Comparison of ENCODE assay signal across 8 mouse cellular contexts in genomic region chr2:118976282-118976929, GRCm38 (mm10). TPM values are rescaled to one million over a fixed set of nuclear protein-coding genes. Genes with fewer than 3 reads are reported as not detected.
A peak's percentile ranks its signal among the peaks of the same experiment; 100 is the strongest.
DNase-seq lines count a peak whose midpoint lies in the region; ATAC-seq and TF ChIP-seq lines count a peak whose summit lies in the region.

No protein-coding gene starts in this region.

- intact Hi-C loops in heart, postnatal 36 days (cut with DNase I): loop anchor here (5.0 kb wide), 1 partner anchor 214 kb away; the partner anchor contains the start of gene Ccdc9b

- DNase-seq in MEL (ENCODE audit: low read depth, low spot score): peak; percentile 92
- peak; percentile 93 to 94 for DNase-seq in cerebellum, adult 18-20 months
- peak; percentile 91 to 94 for DNase-seq in heart, postnatal 36 days
- peak; percentile 81 to 82 for DNase-seq in layer of hippocampus, adult 2 months (ENCODE audit: low spot score in 2 of 2)
- peak; percentile 91 for DNase-seq in lung, adult 2 months
- peak; percentile 88 for DNase-seq in testis, postnatal 10 days (ENCODE audit: low spot score)

- peaks cover 0 to 7% of the 10 kb centered on the region in 2 experiments; a peak in 2 of 4 replicates for H3K36me3 ChIP-seq in MEL (ENCODE audit: control insufficient read depth in 1 of 2, insufficient read depth in 2 of 2, low read length in 2 of 2)
- H3K36me3 ChIP-seq in forebrain, embryonic 16.5 days (ENCODE audit: control insufficient read depth, insufficient read depth): no peaks in the 10 kb centered on the region
- no peaks in the 10 kb centered on the region for H3K36me3 ChIP-seq in neural tube, embryonic 15.5 days

- peak overlapping the region; percentile 58 for H3K27ac ChIP-seq in MEL (ENCODE audit: control insufficient read depth, low read depth, low read length)
- H3K27ac ChIP-seq in forebrain, embryonic 16.5 days (ENCODE audit: low read length): peak overlapping the region; percentile 44; the same call in 1 of the 2 replicates
- H3K27ac ChIP-seq in layer of hippocampus, adult 2 months: peak overlapping the region; percentile 90
- H3K27ac ChIP-seq in neural tube, embryonic 15.5 days (replicated peaks): 0 out of 2 replicates have a peak overlapping the region, but pooled peaks have one; percentile 62

- peaks cover 2% of the 10 kb centered on the region; the same call in 1 of the 2 replicates for H3K79me2 ChIP-seq in MEL (ENCODE audit: control insufficient read depth, insufficient read depth, low read length, poor library complexity)

- peak; percentile 88 for ATAC-seq in forebrain, embryonic 16.5 days
- peak; percentile 86 for ATAC-seq in neural tube, embryonic 15.5 days (ENCODE audit: low FRiP score)

- peak overlapping the region; percentile 92 for H3K9ac ChIP-seq in MEL (ENCODE audit: control insufficient read depth, low read depth, low read length, poor library complexity, severe bottlenecking)
- peak overlapping the region; percentile 88 for H3K9ac ChIP-seq in forebrain, embryonic 16.5 days (replicated peaks; ENCODE audit: low read depth, low read length)
- H3K9ac ChIP-seq in neural tube, embryonic 15.5 days (replicated peaks): peak overlapping the region; percentile 68

- TF ChIP-seq RAD21 in MEL (IDR thresholded peaks at IDR 0.05; ENCODE audit: low read depth, low read length): peak; percentile 43

- under 1% methylated on average over 56 of the region's 57 CpGs for WGBS in forebrain, embryonic 16.5 days
- 2% methylated on average over 57 of the region's 57 CpGs for WGBS in lung, adult 2 months
- under 1% methylated on average over 53 of the region's 57 CpGs for WGBS in neural tube, embryonic 15.5 days

- peak; percentile 67 to 91; a peak in 3 of 4 replicates for TF ChIP-seq POLR2A in MEL (IDR thresholded peaks at IDR 0.05; ENCODE audit: control insufficient read depth in 1 of 2, insufficient read depth in 1 of 2, low read depth in 1 of 2, low read length in 2 of 2, poor library complexity in 1 of 2)
- 0 out of 2 replicates have a peak, but pooled peaks have one; percentile 26 for TF ChIP-seq POLR2A in lung, adult 2 months (IDR thresholded peaks at IDR 0.05; ENCODE audit: borderline replicate concordance, extremely low read depth, low read depth, low read length)

- H3K27me3 ChIP-seq in MEL (ENCODE audit: control insufficient read depth in 1 of 2, insufficient read depth in 2 of 2, low read length in 2 of 2): no peaks in the 10 kb centered on the region
- peaks cover 33% of the 10 kb centered on the region for H3K27me3 ChIP-seq in forebrain, embryonic 16.5 days (replicated peaks; ENCODE audit: control insufficient read depth, insufficient read depth, low read length)
- H3K27me3 ChIP-seq in neural tube, embryonic 15.5 days (replicated peaks): peaks cover 37% of the 10 kb centered on the region

- TF ChIP-seq EP300 in MEL (IDR thresholded peaks at IDR 0.05; ENCODE audit: low read depth in 1 of 2, low read length in 2 of 2): peak in 1 of 2 experiments; percentile 13; a peak in 1 of 4 replicates

- H3K9me3 ChIP-seq in MEL (replicated peaks; ENCODE audit: insufficient read depth, low read length): no peaks in the 10 kb centered on the region
- H3K9me3 ChIP-seq in forebrain, embryonic 16.5 days (ENCODE audit: control insufficient read depth, low read length): no peaks in the 10 kb centered on the region
- H3K9me3 ChIP-seq in neural tube, embryonic 15.5 days (replicated peaks): no peaks in the 10 kb centered on the region

- peaks cover 4 to 16% of the 10 kb centered on the region in 2 experiments for H3K4me1 ChIP-seq in MEL (ENCODE audit: control insufficient read depth in 1 of 2, insufficient read depth in 2 of 2, low read length in 2 of 2)
- H3K4me1 ChIP-seq in forebrain, embryonic 16.5 days (replicated peaks; ENCODE audit: control insufficient read depth, insufficient read depth, low read length): peaks cover 19% of the 10 kb centered on the region
- peaks cover 10% of the 10 kb centered on the region; the same call in 1 of the 2 replicates for H3K4me1 ChIP-seq in lung, adult 2 months (ENCODE audit: control insufficient read depth, insufficient read depth, low read length)
- peaks cover 21% of the 10 kb centered on the region for H3K4me1 ChIP-seq in neural tube, embryonic 15.5 days

- TF ChIP-seq CTCF in MEL (IDR thresholded peaks at IDR 0.05 in 2 of 3, conservative IDR thresholded peaks at IDR 0.05 in 1 of 3; ENCODE audit: control insufficient read depth in 1 of 3, insufficient read depth in 1 of 3, low read depth in 2 of 3, low read length in 3 of 3, poor library complexity in 1 of 3, severe bottlenecking in 1 of 3): peak; percentile 53 to 82 (median 74); a peak in 5 of 6 replicates
- TF ChIP-seq CTCF in layer of hippocampus, adult 2 months (conservative IDR thresholded peaks at IDR 0.05): peak; percentile 87
- peak; percentile 49 for TF ChIP-seq CTCF in lung, adult 2 months (IDR thresholded peaks at IDR 0.05; ENCODE audit: insufficient read depth, low read length)

- H3K4me3 ChIP-seq in MEL (ENCODE audit: control insufficient read depth in 1 of 2, insufficient read depth in 1 of 2, low read depth in 2 of 2, low read length in 2 of 2): peak overlapping the region; percentile 75 to 78
- peak overlapping the region; percentile 70 for H3K4me3 ChIP-seq in forebrain, embryonic 16.5 days (replicated peaks; ENCODE audit: low read length)
- peak overlapping the region; percentile 66 for H3K4me3 ChIP-seq in layer of hippocampus, adult 2 months
- H3K4me3 ChIP-seq in lung, adult 2 months (replicated peaks; ENCODE audit: extremely low read depth, low read depth, low read length): peak overlapping the region; percentile 70
- peak overlapping the region; percentile 60 for H3K4me3 ChIP-seq in neural tube, embryonic 15.5 days (replicated peaks)

- peak overlapping the region; percentile 93 for H3K4me2 ChIP-seq in forebrain, embryonic 16.5 days (ENCODE audit: low read length)
- H3K4me2 ChIP-seq in neural tube, embryonic 15.5 days: peak overlapping the region; percentile 95

TF ChIP-seq in MEL, 35 proteins besides CTCF, POLR2A, EP300 and RAD21 (continues in another document):
- TF ChIP-seq BHLHE40 (IDR thresholded peaks at IDR 0.05; ENCODE audit: borderline replicate concordance, low read depth, low read length) (peak; percentile 15; the same call in 1 of the 2 replicates), MAX (IDR thresholded peaks at IDR 0.05; ENCODE audit: low read length) (no peak; the same call in 1 of the 2 replicates), TAL1 (IDR thresholded peaks at IDR 0.05; ENCODE audit: low read length) (no peak), GABPA (IDR thresholded peaks at IDR 0.05; ENCODE audit: low read depth, low read length) (no peak), MYB (IDR thresholded peaks at IDR 0.05; ENCODE audit: low read depth, low read length) (no peak), TCF12 (IDR thresholded peaks at IDR 0.05; ENCODE audit: low read depth, low read length) (no peak; the same call in 1 of the 2 replicates), SIN3A (IDR thresholded peaks at IDR 0.05; ENCODE audit: low read length) (peak; percentile 67; the same call in 1 of the 2 replicates), POLR2AphosphoS5 (IDR thresholded peaks at IDR 0.05; ENCODE audit: borderline replicate concordance, low read depth, low read length) (no peak), NELFE (IDR thresholded peaks at IDR 0.05; ENCODE audit: low read depth, low read length) (peak; percentile 74), SMC3 (IDR thresholded peaks at IDR 0.05; ENCODE audit: low read depth, low read length) (peak; percentile 41; the same call in 1 of the 2 replicates), JUND (IDR thresholded peaks at IDR 0.05; ENCODE audit: low read depth, low read length) (no peak), MXI1 (IDR thresholded peaks at IDR 0.05; ENCODE audit: low read depth, low read length) (peak; percentile 78), E2F4 (IDR thresholded peaks at IDR 0.05; ENCODE audit: borderline replicate concordance, low read depth, low read length) (no peak), KAT2A (conservative IDR thresholded peaks at IDR 0.05; ENCODE audit: low read depth, low read length) (no peak), RCOR1 (IDR thresholded peaks at IDR 0.05; ENCODE audit: low read depth, low read length) (peak; percentile 22; the same call in 1 of the 2 replicates), GATA1 (IDR thresholded peaks at IDR 0.05; ENCODE audit: low read depth, low read length) (no peak), CHD2 (IDR thresholded peaks at IDR 0.05; ENCODE audit: low read length) (no peak), TBP (IDR thresholded peaks at IDR 0.05; ENCODE audit: low read depth, low read length) (peak; percentile 57; the same call in 1 of the 2 replicates)

RNA-seq across cellular contexts. Expression of gene Chst14, which starts 50.1 kb away (rescaled TPM):
- total RNA-seq in MEL (2012; rRNA removed): 2.1 and 2.2 TPM in 2 replicates
- polyA plus RNA-seq in MEL (2012; ENCODE audit: insufficient read depth in 1 of 2, insufficient read length in 2 of 2, low read depth in 1 of 2, low replicate concordance in 2 of 2, missing spikeins in 1 of 2): 1 to 10 TPM in 1 of 2 experiments, not detected in 1; 5.0 TPM
- 5.4 and 6.1 TPM in 2 replicates for polyA plus RNA-seq in forebrain, embryonic 16.5 days (2015; fragmentation: Nextera tagmentation; extraction: Ambion mirVana)
- total RNA-seq in heart, postnatal 36 days (2021): 1 to 10 TPM; 9.1 to 9.3 TPM
- total RNA-seq in layer of hippocampus, adult 2 months (2021): 1 to 10 TPM; 2.5 to 3.0 TPM
- polyA plus RNA-seq in lung, adult 2 months (2012; rRNA removed): 22.3 and 28.4 TPM in 2 replicates
- polyA plus RNA-seq in neural tube, embryonic 15.5 days (2015; fragmentation: Nextera tagmentation; extraction: Ambion mirVana): 6.1 and 9.3 TPM in 2 replicates

RNA-seq across cellular contexts. Expression of gene Ccdc32, which starts 52.8 kb away (rescaled TPM):
- 14.8 and 18.7 TPM in 2 replicates for total RNA-seq in MEL (2012; rRNA removed)
- polyA plus RNA-seq in MEL (2012; ENCODE audit: insufficient read depth in 1 of 2, insufficient read length in 2 of 2, low read depth in 1 of 2, low replicate concordance in 2 of 2, missing spikeins in 1 of 2): 10 to 100 TPM in 1 of 2 experiments, not detected in 1; 15.0 TPM
- 41.6 and 46.1 TPM in 2 replicates for polyA plus RNA-seq in forebrain, embryonic 16.5 days (2015; fragmentation: Nextera tagmentation; extraction: Ambion mirVana)
- total RNA-seq in heart, postnatal 36 days (2021): 10 to 100 TPM; 10.4 to 11.2 TPM
- total RNA-seq in layer of hippocampus, adult 2 months (2021): 10 to 100 TPM; 53.2 to 53.6 TPM
- polyA plus RNA-seq in lung, adult 2 months (2012; rRNA removed): 5.8 and 7.5 TPM in 2 replicates
- 40.7 and 41.2 TPM in 2 replicates for polyA plus RNA-seq in neural tube, embryonic 15.5 days (2015; fragmentation: Nextera tagmentation; extraction: Ambion mirVana)

RNA-seq across cellular contexts. Expression of gene Rpusd2, which starts 58.2 kb away (rescaled TPM):
- 15.2 and 18.6 TPM in 2 replicates for total RNA-seq in MEL (2012; rRNA removed)
- polyA plus RNA-seq in MEL (2012; ENCODE audit: insufficient read depth in 1 of 2, insufficient read length in 2 of 2, low read depth in 1 of 2, low replicate concordance in 2 of 2, missing spikeins in 1 of 2): 10 to 100 TPM in 1 of 2 experiments, not detected in 1; 15.5 TPM
- 5.0 and 5.1 TPM in 2 replicates for polyA plus RNA-seq in forebrain, embryonic 16.5 days (2015; fragmentation: Nextera tagmentation; extraction: Ambion mirVana)
- total RNA-seq in heart, postnatal 36 days (2021): 1 to 10 TPM; 4.5 to 5.2 TPM
- total RNA-seq in layer of hippocampus, adult 2 months (2021): 1 to 10 TPM; 8.0 to 8.1 TPM
- polyA plus RNA-seq in lung, adult 2 months (2012; rRNA removed): 3.2 and 3.5 TPM in 2 replicates
- 3.7 and 4.5 TPM in 2 replicates for polyA plus RNA-seq in neural tube, embryonic 15.5 days (2015; fragmentation: Nextera tagmentation; extraction: Ambion mirVana)

Comparison
In these comparisons a context has a peak if more than half of its experiments do, and no peak if none do; other contexts are left out.
1. Peak in every context shown above with its lines: DNase-seq, ATAC-seq, H3K4me3 ChIP-seq and H3K27ac ChIP-seq.